Mouse (Mus musculus) cerebellum, adult 2 months (tissue): ENCODE data around the gene Cdk5r2.

ENCODE experiments used
- CTCF ChIP-seq: fragments of 200-500 bp; IDR thresholded peaks from 2 replicates; pipeline ENCODE4 v1.5.1; 2011; ENCODE audit warnings: low read depth, mild to moderate bottlenecking, control low read depth, low read length, moderate library complexity, borderline replicate concordance; ENCODE audit not compliant: insufficient read depth
- POLR2A ChIP-seq: fragments of 200-500 bp; IDR thresholded peaks from 2 replicates; pipeline ENCODE4 v1.6.1; 2011; ENCODE audit warnings: low read length, control low read depth, borderline replicate concordance; ENCODE audit not compliant: insufficient read depth

- no peak for TF ChIP-seq CTCF
- TF ChIP-seq POLR2A, result no peak
These were observed 3.5 kb upstream of the Cdk5r2 start for GRCm38 (mm10) chr1:74851001-74851775.
